Mouse (Mus musculus) right cerebral cortex, postnatal 36 days (tissue): Measurements from ENCODE around the gene Shb.
A peak's percentile ranks its signal among the peaks of the same experiment; 100 is the strongest.
"Not testable (repeated sequence)": the region's sequence is repeated elsewhere in the genome, so short reads cannot be mapped to it uniquely, and the experiment has no call there.

Experiments used
- DNase-seq, 2 experiments: peaks; one replicate each; pipeline ENCODE4 v3.0.0; 2022; ENCODE audit warnings: low spot score in 2 of 2, mixed read lengths in 1 of 2

Gene Shb

GRCm38 (mm10) chr4:45420733-45421132 is 111.5 kb downstream of the Shb start:
- no peak for DNase-seq

GRCm38 (mm10) chr4:45419051-45419450 is 113.2 kb downstream of the Shb start:
- no peak for DNase-seq

DNA sequence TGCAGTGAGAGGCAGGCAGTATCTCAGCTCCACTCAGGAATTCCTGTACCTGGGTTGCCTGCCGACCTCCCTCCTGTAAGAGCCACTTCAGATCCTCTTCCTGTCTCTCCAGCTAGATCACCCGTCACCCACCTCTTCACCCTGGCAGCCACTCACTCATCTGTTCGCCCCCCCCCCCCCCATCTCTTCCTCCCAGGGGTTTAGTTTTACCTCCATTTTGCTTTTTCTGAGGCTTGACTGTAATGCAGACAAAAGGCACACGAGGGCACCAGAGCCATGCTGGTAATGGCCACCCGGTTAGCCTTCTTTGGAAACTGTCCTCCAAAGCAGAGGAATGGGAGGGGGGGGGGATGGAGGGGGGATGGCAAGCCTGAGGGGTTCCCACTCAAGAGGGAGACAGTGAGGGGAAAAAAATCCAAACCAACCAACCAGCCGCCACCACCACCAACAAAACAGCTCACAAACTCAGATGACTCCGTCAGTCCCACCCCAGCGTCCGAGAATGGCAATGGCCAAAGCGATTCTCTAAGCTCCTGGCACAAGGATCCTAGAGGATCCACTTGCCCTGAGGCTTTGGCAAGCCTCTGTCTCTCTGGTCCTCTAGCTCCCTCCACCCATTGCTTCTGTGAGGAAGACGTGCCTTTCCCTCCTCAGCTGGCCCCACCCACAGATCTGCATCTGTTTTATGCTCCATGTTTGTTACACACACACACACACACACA is 113.9 kb downstream of the Shb start:
- DNase-seq: peak in 1 of 2 experiments; percentile 37

DNA sequence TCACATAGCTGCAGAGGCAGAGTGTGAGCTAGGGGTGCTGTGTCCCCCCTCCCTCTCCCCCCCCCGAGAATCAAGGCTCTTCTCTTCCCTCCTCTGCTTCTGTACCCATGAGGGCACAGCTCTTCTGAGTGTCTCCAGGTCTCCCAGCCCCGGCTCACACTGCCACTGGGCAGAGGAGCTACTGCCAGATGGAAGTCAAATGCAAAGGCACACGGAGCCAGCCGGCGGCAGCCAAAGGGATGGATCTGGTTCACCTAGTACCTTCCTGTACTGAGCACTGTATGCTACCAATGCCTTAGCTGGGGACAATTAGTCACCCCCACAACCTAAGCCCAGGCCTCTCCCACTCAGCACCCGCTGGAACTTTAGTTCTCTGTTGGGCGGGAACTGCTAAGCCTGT is 116.0 kb downstream of the Shb start:
- no peak for DNase-seq

GRCm38 (mm10) chr4:45413674-45414338 is 118.5 kb downstream of the Shb start:
- no peak for DNase-seq

DNA sequence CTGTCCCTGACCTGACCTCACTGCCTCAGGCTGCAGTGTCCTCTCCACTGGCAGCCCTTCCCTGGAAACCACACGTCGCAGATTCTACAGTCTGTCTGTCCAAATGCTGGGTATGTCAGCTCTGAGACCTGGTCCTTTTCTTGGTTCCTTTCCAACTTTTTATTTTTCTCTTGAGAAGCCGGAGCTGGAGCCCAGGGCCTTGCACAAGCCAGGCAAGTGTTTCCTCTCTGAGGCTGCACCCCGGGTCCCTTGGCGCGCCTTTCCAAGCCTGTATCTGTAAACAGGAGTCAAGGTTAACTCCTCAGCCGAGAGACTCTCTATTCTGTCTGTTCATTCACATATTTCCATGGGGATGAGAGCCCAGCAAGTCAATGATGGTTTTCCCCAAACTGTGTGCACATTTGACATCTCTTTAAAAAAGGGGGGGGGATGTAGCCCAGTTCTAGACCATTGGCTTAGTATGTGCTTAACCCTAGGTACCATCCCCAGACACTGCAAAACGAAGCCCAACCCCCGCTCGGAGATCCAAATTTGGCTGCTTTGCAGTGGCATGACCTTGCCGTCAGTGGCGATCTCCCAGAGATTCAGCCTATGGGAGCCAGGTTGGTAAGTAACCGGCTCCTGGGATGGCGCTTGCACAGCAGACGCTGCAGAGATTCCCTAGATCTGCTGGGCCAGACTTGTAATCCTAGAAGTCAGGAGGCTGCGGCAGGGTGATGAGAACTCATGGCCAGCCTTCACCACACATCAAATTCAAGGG is 119.7 kb downstream of the Shb start:
- DNase-seq: no peak

DNA sequence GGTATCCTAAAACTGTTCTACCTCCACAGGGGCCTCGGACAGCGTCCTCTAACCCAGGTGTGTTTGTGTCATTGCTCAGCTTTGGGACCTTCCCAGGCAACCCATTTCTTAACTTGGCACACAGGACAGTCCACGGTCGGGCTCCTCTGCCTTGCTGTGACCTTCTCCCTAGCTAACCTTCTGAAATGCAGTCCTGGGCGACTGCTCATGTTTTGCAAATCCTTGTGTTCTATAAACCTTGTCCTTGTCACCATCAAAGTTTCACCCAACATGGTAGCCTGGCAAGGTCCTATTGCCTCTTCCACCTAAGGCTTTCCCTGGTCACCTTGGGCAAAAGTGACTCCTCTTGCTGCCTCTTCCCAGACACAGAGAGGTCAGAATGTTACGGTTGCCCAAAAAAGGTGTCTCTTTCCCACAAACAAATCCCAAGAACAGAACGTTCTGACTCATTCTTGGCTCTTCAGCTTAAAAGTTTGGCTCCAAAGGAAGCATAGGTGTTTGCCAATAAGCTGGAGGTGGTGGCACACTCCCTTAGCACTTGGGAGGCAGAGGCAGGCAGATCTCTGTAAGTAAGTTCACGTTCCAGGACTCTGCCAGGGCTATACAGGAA is 121.0 kb downstream of the Shb start:
- DNase-seq: no peak

DNA sequence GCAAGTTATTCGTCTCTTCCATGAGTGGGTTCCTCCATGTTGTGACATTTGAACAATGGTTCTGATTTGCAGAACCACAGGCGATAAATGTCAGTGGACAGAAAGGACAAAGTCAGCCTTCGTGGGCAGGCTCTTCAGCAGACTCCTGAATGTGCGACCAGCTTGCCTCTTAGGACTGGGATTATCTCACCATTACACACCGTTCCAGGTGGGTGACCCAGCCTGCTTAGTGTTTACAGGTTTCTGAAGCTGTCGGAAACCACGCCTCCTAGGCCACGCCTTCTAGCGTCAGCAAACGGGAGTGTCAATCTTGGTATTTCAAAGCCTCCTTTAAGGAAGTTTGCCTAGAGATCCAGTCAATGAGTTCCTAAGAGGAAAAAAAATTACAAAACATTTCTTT is 123.0 kb downstream of the Shb start:
- DNase-seq: peak in 1 of 2 experiments; percentile 21

DNA sequence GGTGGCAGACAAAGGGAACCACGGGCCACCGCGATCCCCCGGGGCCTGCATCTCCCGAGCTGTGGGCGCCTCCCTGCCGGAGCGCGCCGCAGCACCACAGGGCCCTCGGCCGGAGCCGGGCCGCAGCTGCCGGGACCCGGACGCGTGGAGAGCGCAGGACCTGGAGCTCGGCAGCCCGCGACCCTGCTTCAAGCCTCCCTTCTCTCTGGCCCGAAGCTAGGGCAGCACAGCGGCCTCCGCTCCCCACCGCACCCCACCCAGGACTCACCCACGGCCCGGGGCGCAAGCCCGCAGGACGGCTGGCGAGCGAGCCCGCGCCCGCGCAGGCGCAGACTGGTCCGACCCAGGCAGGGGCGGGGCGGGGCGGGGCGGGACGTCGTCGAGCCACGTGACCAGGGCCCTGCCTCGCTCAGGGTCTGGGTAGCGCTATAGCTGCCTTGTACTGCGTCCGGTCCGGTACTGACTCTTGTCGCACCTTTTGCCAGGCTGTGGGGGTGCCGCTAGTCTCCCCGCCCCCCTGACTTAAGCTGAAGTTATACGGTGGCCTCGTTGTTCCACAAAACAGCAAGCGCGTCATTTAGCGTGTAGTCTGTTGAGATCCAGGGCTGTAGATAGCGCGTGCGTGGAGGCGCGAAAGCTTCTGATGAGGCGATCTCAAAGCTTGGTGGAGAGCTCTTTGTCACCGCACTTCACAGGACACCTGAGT is 123.7 kb downstream of the Shb start, which contains the start of gene Slc25a51:
Slc25a51 (minus strand) TSS at position 340 of the 706 bp plus-strand sequence.
- peak; percentile 84 for DNase-seq

DNA sequence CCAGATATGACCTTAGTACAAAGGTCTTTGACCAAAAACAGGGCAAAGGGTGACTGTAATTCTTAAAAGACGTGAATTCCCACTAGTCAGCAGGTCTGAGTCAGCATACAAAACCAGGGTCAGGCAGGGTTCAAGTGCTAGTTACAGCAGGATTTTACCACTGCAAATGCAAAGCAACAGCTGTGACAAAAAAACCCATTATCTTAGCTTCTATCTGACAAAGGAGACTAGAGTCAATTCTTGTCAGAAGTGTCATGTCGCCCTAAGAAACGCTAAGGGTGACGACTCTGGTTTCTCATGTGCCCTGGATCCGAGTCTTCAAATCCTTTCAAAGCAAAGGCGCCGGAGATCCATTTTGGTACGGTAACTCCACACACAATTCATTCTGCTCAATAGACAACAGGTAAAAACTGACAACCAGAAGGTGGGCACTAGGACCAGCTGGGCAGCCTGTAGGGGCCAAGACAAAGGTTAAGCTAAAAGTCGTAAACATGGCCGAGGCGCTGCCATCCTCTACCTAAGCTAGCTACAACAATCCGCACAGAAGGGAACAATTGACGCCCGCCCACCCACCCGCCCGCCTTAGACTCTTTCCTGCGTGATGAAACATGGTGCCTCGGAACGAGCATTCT is 124.5 kb downstream of the Shb start:
- peak in 1 of 2 experiments; percentile 14 for DNase-seq

DNA sequence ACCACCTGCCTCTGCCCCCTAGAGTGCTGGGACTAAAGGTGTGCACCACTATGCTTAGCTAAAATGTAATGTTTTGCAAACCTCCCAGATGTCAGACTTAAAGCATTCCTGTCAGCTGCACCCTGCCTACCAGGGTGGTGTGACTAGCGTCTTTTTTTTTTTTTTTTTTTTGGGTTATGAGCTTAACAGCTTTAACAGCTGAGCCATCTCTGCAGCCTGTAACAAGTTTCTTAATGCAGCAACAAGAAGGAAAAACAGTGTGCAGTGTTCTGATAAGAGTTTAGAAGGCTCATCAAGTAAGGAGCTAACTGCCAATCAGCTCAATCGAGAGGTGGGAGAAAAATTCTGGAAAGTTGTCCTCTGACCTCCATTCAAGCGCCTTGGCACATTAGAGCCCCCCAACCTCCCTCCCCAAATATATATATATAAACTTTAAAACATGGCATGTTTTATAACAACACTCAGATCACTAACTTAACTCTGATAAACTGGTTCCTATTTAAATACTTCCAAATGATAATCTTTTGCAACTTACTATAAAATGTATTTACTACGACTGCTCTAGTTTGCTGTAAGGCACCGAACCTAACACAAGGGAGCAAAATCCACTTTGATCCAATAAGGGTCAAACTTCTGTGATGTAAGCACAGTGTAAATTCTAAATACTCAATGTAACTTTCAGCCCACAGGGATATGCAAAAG is 125.1 kb downstream of the Shb start:
- no peak for DNase-seq

GRCm38 (mm10) chr4:45406397-45406796 is 125.9 kb downstream of the Shb start:
- no peak for DNase-seq

GRCm38 (mm10) chr4:45405315-45405714 is 127.0 kb downstream of the Shb start:
- no peak for DNase-seq

GRCm38 (mm10) chr4:45404086-45404485 is 128.2 kb downstream of the Shb start:
- DNase-seq: no peak

GRCm38 (mm10) chr4:45403499-45403878 is 128.8 kb downstream of the Shb start:
- no peak for DNase-seq

DNA sequence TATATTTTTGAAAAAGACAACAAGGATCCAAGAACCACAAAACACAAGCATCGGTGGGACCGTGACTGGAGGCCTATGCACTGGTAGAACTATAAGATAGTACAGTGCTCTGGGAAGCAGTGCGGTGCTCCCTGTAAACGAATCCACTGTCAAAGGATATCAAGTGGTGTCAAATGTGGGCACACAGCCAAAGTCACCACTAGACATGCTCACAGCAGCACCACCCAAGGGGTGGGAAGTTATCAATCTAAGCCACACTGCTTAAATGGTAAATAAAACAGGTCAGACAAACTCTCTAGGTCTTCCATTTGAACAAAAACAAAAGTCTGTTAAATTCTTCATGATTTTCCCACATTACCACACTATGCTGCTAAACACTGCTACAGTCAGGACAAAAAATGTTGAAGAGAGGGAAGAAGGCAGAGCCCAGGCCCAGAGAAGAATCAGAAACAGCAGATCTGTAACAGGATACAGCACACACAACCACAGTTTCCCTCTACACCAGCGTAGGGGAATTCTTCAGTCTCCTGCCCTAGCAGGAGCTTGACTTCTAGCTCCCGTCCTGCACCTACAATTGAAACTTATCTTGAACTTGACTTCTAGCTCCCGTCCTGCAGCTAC is 129.3 kb downstream of the Shb start:
- no peak for DNase-seq

DNA sequence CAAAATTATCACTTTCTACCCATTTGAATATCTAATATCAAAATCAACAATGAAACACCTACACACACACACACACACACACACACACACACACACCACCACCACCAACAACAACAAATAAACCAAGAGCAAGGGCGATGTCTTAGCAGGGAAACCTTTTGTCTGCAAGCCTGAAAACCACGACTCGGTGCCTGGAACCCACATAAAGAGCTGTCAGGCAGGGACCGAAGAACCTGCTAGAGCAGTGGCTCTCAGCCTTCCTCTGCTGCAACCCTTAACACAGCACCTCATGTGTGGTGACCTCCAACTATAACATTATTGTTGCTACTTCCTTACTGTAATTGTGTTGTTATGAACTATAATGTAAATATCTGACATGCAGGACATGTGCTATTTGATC is 130.0 kb downstream of the Shb start:
- no peak for DNase-seq

DNA sequence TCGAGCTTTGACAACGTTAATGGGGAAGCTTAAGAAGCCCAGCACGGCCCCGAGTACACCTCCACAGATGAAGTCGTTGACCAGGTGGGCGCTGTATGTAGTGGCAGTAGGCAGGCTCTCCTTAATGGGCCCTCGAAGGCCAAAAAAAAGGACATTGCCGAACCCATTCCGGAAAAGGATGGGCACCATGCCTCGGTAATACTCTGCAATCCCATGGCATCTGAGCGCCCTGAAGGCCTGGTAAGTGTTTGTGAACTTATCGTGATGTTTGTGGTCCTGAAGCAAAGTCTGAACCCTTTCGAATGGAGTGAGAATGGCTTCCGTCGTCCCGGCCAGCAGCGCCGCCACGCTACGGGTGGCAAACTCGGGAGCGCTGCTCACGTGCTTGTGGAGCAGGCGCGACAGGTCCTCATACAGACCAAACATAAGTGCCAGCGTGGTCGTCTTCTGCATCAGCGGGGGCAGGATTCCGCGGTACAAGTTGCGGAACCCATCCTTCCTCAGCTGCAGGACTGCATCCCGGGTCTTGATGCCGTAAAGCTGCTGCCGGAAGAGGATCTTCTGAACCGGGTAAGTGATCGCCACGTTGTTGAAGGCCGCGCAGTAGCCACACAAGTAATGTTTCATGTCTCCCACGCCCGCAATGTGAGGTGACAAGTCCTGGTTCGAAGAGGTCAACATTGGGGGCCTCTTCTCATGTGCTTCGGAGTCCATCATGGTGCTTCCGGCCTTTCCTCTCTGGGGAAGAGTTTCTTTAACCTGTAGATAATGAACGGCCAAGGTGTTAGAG is 132.7 kb downstream of the Shb start:
- DNase-seq: no peak

DNA sequence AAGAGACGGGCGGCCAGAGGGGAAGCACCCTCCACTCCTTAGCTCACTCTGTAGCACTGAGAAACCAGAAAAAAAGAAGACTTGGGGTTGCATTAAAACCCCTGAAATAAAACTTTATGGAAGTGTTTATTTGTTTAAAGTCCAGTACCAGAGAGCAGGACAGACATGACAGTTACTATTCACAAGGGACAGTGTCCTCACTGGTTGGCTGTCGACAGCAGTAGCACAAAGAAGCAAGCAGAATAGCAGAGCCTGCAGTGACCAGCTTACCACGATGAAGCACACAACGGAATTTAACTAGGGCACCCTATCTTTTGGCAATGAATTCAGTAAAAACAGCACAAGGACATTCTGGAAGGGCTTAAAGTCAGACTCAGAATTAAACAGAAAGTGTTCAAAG is 134.0 kb downstream of the Shb start:
- not testable (repeated sequence) for DNase-seq
